Mouse (Mus musculus) megakaryocyte, adult 5-6 weeks (primary cell): Measurements from ENCODE around the gene Il20. TPM values are rescaled to one million over a fixed set of nuclear protein-coding genes. Genes with fewer than 3 reads are reported as not detected.
A peak's percentile ranks its signal among the peaks of the same experiment; 100 is the strongest.

Experiments used
- ATAC-seq: 2 replicates; pipeline ENCODE4 v1.8.0; 2016; ENCODE audit warnings: mild to moderate bottlenecking, inconsistent platforms; ENCODE audit not compliant: poor library complexity, severe bottlenecking
- total RNA-seq, 2 experiments: library from RNA; stranded (forward) in 1 of 2; stranded (reverse) in 1 of 2; fragments of 153-499, 151-499 nt in 1 of 2; fragments of 221-1000, 200-1000 nt in 1 of 2; gene quantifications; 2 replicates each; pipeline versions ENCODE4 v1.2.3 to v1.2.4; 2015 to 2017

The Il20 gene
- total RNA-seq, 2 experiments from 2014 or later = not detected

GRCm38 (mm10) chr1:130872912-130873311 is 38.3 kb downstream of the Il20 start:
- peak; percentile 54; the same call in 1 of the 2 replicates for ATAC-seq

GRCm38 (mm10) chr1:130865541-130866221 is 45.6 kb downstream of the Il20 start, which contains the start of gene Fcmr:
TSS of gene Fcmr (plus strand) at chr1:130865669.
- no peak for ATAC-seq

- no peak for ATAC-seq
These were observed 46.5 kb downstream of the Il20 start for GRCm38 (mm10) chr1:130864741-130865140.

GRCm38 (mm10) chr1:130864238-130864637 is 47.0 kb downstream of the Il20 start:
- ATAC-seq = peak; percentile 60

- no peak for ATAC-seq
These were observed 53.8 kb downstream of the Il20 start for GRCm38 (mm10) chr1:130857456-130857855.

Other genes starting within 250 kb of the Il20 start
- gene C4bp, start 249.8 kb downstream of the Il20 start, total RNA-seq (2015) = not detected in 2 replicates
- not detected in 2 replicates for gene C4bp, start 249.8 kb downstream of the Il20 start, total RNA-seq (2017)
- 0.11 TPM in 1 of 2 replicates, not detected in the other for gene Gm29427, start 195.7 kb downstream of the Il20 start, total RNA-seq (2015)
- not detected in 2 replicates for gene Gm29427, start 195.7 kb downstream of the Il20 start, total RNA-seq (2017)
- gene Yod1, start 194.1 kb downstream of the Il20 start, total RNA-seq (2015) = 10.3 and 10.7 TPM in 2 replicates
- gene Yod1, start 194.1 kb downstream of the Il20 start, total RNA-seq (2017) = 8.4 and 8.8 TPM in 2 replicates
- 2.8 and 4.4 TPM in 2 replicates for gene Pfkfb2, start 182.2 kb downstream of the Il20 start, total RNA-seq (2015)
- 7.2 and 8.0 TPM in 2 replicates for gene Pfkfb2, start 182.2 kb downstream of the Il20 start, total RNA-seq (2017)
- gene AA986860, start 179.5 kb downstream of the Il20 start, total RNA-seq (2015) = 0.54 and 0.87 TPM in 2 replicates
- 0.11 and 0.33 TPM in 2 replicates for gene AA986860, start 179.5 kb downstream of the Il20 start, total RNA-seq (2017)
- gene Fcamr, start 110.5 kb downstream of the Il20 start, total RNA-seq (2015) = not detected in 2 replicates
- gene Fcamr, start 110.5 kb downstream of the Il20 start, total RNA-seq (2017) = not detected in 2 replicates
- gene Pigr, start 84.8 kb downstream of the Il20 start, total RNA-seq (2015) = not detected in 2 replicates
- not detected in 2 replicates for gene Pigr, start 84.8 kb downstream of the Il20 start, total RNA-seq (2017)
- gene Fcmr, start 45.8 kb downstream of the Il20 start, total RNA-seq (2015) = 1.1 TPM in 1 of 2 replicates, not detected in the other
- gene Fcmr, start 45.8 kb downstream of the Il20 start, total RNA-seq (2017) = not detected in 2 replicates
- gene Il24, start 24.0 kb downstream of the Il20 start, total RNA-seq (2015) = not detected in 2 replicates
- not detected in 2 replicates for gene Il24, start 24.0 kb downstream of the Il20 start, total RNA-seq (2017)
- not detected in 2 replicates for gene Il19, start 28.7 kb upstream of the Il20 start, total RNA-seq (2015)
- not detected in 2 replicates for gene Il19, start 28.7 kb upstream of the Il20 start, total RNA-seq (2017)
- gene Il10, start 108.4 kb upstream of the Il20 start, total RNA-seq (2015) = not detected in 2 replicates
- gene Il10, start 108.4 kb upstream of the Il20 start, total RNA-seq (2017) = 0.49 TPM in 1 of 2 replicates, not detected in the other
- gene Mapkapk2, start 186.4 kb upstream of the Il20 start, total RNA-seq (2015) = 210 and 215 TPM in 2 replicates
- 210 and 216 TPM in 2 replicates for gene Mapkapk2, start 186.4 kb upstream of the Il20 start, total RNA-seq (2017)
- 3.4 and 4.6 TPM in 2 replicates for gene Dyrk3, start 226.9 kb upstream of the Il20 start, total RNA-seq (2015)
- gene Dyrk3, start 226.9 kb upstream of the Il20 start, total RNA-seq (2017) = 4.1 and 4.8 TPM in 2 replicates
- gene Eif2d, start 241.7 kb upstream of the Il20 start, total RNA-seq (2015) = 28.7 and 31.0 TPM in 2 replicates
- 23.1 and 24.5 TPM in 2 replicates for gene Eif2d, start 241.7 kb upstream of the Il20 start, total RNA-seq (2017)